Mouse (Mus musculus): ENCODE results near the gene Vmn1r120.
"Not testable (repeated sequence)": the region's sequence is repeated elsewhere in the genome, so short reads cannot be mapped to it uniquely, and the experiment has no call there.

Gene Vmn1r120

GRCm38 (mm10) chr7:21053684-21054083, at the start of gene Vmn1r120:
Gene Vmn1r120, minus strand, starts transcription at chr7:21053784.
- not testable (repeated sequence) for H3K4me1 ChIP-seq (replicated peaks; ENCODE audit: low read depth, low read length); H3K27me3 ChIP-seq (ENCODE audit: insufficient read depth, low read length); H3K9me3 ChIP-seq (ENCODE audit: low read length); H3K4me3 ChIP-seq (replicated peaks; ENCODE audit: low read length); H3K36me3 ChIP-seq (ENCODE audit: insufficient read depth, low read length)

- not testable (repeated sequence) for H3K4me1 ChIP-seq (replicated peaks; ENCODE audit: low read depth, low read length); H3K4me3 ChIP-seq (replicated peaks; ENCODE audit: low read length); H3K27me3 ChIP-seq (ENCODE audit: insufficient read depth, low read length); H3K36me3 ChIP-seq (ENCODE audit: insufficient read depth, low read length); H3K9me3 ChIP-seq (ENCODE audit: low read length)
These were observed 44.8 kb upstream of the Vmn1r120 start, which contains the start of gene Vmn1r121 for GRCm38 (mm10) chr7:21098413-21098812. Gene Vmn1r121, minus strand, starts transcription at chr7:21098513.

GRCm38 (mm10) chr7:21012355-21012754, 41.2 kb downstream of the Vmn1r120 start, which contains the start of gene Vmn1r119:
Gene Vmn1r119, minus strand, starts transcription at chr7:21012455.
- H3K9me3 ChIP-seq (ENCODE audit: low read length); H3K4me1 ChIP-seq (replicated peaks; ENCODE audit: low read depth, low read length); H3K4me3 ChIP-seq (replicated peaks; ENCODE audit: low read length); H3K27me3 ChIP-seq (ENCODE audit: insufficient read depth, low read length); H3K36me3 ChIP-seq (ENCODE audit: insufficient read depth, low read length): not testable (repeated sequence)
